ENCODE assay signal across 26 mouse cellular contexts in the genomic region with DNA sequence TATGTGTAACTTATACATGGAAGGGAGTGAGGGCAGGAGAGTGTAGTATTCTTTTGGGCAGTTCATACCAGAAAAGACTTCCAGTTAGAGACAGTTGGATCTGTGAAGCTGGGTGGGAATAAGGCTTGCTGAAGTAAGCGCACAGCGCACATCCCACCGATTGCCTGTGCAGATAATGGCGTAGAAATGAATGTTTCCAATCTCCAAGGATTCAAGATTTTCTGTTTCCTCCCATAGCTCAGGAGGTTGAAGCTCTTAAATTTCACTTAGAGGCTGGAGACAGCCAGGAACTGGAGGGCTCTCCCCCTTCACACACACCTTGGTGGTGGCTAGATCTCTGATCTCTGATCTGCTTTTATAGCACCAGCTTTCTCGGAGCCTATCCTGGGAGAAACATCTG. TPM values are rescaled to one million over a fixed set of nuclear protein-coding genes. Genes with fewer than 3 reads are reported as not detected.
"Had no signal": no experiment of that assay in that cellular context is flagged by ENCODE, and none has a peak within 500 bp of the region (broad histone marks: within the 10 kb centered on the region; RNA-seq: fewer than 3 reads in every experiment).

No protein-coding gene starts in this region.

- H3K9me3 ChIP-seq: heart, embryonic 13.5 days; heart, embryonic 15.5 days; hindbrain, embryonic 15.5 days; limb, embryonic 10.5 days; limb, embryonic 12.5 days; liver, embryonic 13.5 days had no signal

- DNase-seq: forebrain, postnatal 0 days; gastrocnemius, postnatal 14 days; gastrocnemius, postnatal 36 days; heart, adult 11 months; heart, adult 2 months; heart, postnatal 14 days; heart, postnatal 36 days; kidney, adult 11 months; kidney, adult 8-10 months; kidney, postnatal 36 days; liver; liver, embryonic 13.5 days had no signal

- H3K36me3 ChIP-seq: heart, embryonic 13.5 days; heart, embryonic 15.5 days; hindbrain, embryonic 15.5 days; limb, embryonic 10.5 days; limb, embryonic 12.5 days; liver, embryonic 13.5 days had no signal

- ATAC-seq: forebrain, postnatal 0 days; hindbrain, postnatal 0 days; intestine, embryonic 16.5 days had no signal

- H3K9ac ChIP-seq: forebrain, postnatal 0 days; heart, embryonic 13.5 days; heart, embryonic 15.5 days; hindbrain, embryonic 15.5 days; limb, embryonic 12.5 days; liver, embryonic 13.5 days had no signal

- H3K4me2 ChIP-seq: heart, embryonic 11.5 days; heart, embryonic 13.5 days; heart, embryonic 15.5 days; hindbrain, embryonic 15.5 days; limb, embryonic 12.5 days; liver, embryonic 11.5 days; liver, embryonic 13.5 days had no signal

- H3K4me3 ChIP-seq: heart, adult 2 months; heart, embryonic 13.5 days; heart, embryonic 15.5 days; hindbrain, embryonic 15.5 days; layer of hippocampus, adult 2 months; left cerebral cortex, adult 2 months; limb, embryonic 10.5 days; limb, embryonic 12.5 days; liver, embryonic 13.5 days had no signal

- H3K27ac ChIP-seq: heart, adult 2 months; heart, embryonic 13.5 days; heart, embryonic 15.5 days; hindbrain, embryonic 15.5 days; hindbrain, postnatal 0 days; layer of hippocampus, adult 2 months; left cerebral cortex, adult 2 months; limb, embryonic 10.5 days; limb, embryonic 12.5 days; liver, embryonic 13.5 days had no signal

RNA-seq across cellular contexts. Expression of a gene that starts 3.1 kb away (rescaled TPM):
- polyA plus RNA-seq: heart, postnatal 0 days; hindbrain, postnatal 0 days; intestine, embryonic 14.5 days; intestine, embryonic 16.5 days; large intestine, adult 2 months; liver, embryonic 13.5 days had no signal
